Mouse (Mus musculus) thymus, postnatal 14 days (tissue): ENCODE results near the gene Csf1.
"Not testable (repeated sequence)": the region's sequence is repeated elsewhere in the genome, so short reads cannot be mapped to it uniquely, and the experiment has no call there.

Source experiments
- DNase-seq: peaks from one replicate; pipeline ENCODE4 v3.0.0; 2021

Csf1 gene

GRCm38 (mm10) chr3:107746026-107746425, 14.2 kb downstream of the Csf1 start:
- no peak for DNase-seq

DNA sequence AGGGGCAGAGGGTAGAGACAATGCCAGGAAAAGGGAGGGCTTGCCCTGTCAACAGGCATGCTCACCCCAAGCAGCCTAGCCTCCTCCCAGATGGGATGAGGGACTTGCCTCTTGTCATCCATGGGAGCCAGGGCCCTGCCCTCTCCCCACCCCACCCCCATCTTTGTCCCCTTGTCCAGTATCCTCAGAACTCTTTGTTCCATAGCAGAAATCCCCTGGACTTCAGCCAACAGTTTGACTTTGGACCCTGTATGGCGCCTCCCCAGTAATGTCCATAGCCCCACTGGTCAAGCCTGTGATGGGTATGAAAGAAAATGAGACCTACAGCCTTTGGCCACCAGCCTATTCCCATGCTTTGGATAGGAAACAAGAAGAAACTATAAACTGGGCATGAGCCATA, 16.6 kb downstream of the Csf1 start:
- no peak for DNase-seq

DNA sequence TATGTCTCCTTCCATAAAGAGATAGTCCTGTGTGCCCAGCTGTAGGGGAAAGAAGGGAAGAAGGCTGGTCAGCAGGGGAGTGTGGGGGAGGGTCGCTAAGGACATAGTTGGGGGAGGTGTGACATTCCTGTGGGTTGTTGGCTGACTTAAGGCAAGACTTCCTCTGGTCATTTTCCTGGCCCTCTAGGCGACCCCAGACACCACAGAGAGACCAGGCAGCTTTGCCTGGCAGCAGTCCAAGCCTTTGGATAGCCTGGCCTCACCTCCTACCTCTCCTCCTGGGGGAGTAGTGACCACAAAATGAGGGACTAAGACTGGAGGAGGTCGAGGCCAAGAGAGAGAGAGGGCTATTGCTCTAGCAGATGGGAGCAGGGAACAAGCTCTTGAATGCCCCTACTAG, 17.2 kb downstream of the Csf1 start:
- no peak for DNase-seq

DNA sequence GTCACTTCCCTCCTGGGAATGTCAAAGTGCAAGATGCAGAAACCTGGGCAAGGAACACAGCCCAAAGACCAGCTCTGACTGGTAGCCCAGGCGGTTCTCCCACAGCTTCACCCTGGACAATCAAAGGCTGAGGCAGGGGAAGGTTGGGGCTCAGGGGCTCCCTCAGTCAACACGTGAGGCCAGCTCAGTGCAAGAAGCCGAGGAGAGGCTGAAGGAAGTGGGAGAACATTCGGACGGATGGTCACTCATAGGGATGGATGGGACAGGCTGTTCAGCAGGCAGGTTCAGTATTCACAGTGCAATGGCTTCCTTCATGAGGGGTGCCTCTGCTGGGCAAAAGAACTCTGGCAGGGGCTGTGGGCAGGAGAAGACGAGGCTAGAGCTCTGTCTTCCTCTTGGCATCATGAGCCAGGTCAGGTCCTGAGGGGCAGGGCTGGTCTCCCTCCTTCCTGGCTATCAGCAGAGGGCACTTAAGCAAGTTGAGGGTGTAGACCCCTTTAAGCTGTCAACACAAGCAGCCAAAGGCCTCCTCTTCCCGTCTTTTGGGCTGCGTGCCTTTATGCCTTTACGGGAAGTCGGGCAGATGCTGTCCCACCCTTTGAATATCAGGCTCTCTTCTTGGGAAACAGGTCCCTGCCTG, 18.1 kb downstream of the Csf1 start:
- no peak for DNase-seq

DNA sequence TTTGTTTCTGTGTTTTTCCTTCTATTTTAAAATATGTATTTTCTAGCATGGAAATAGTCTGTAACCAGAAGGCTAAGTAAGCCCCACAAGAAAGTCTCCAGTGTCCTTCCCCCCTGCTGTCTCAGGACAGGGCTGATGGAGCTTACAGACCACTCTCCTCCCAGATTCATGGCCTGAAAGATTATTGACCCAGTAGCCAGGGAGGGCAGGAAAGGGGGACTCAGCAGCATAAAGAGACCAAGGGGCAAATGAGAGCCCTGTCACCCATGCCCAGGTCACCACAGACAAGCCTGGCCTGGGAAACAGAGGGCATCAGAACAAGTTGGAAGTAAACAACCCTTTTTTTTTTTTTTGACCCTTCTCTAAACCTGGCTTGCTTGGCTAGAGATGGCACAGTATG, 18.9 kb downstream of the Csf1 start:
- DNase-seq = no peak

DNA sequence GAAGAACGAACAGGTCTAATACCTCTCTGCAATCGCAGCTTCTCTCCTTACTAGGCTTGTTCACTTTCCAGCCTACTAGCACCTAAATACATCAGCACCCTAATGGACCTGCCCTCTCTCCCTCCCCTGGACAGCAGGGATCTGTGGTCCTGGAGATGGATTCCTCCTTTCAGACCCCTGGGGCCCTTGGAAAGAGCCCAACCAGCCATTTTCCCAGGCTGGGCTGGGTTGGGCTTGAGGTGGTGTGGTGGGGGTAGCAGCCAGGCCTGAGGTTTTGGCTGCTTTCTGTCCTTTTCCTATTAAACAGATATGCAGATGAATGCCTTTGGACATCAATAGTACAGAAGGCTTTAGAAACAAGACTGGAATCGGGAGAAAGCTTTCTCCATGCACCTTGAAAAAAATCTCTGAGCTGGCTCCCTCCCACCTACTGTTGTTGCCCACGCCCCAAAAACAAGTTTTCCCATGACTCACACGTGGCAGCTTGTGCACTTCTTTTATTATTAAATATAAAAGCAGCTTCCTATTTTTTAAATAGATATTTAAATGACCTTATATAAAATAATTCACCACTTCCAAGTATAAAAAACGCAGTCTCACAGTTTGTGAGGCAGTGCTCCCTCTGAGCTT, 19.6 kb downstream of the Csf1 start:
- no peak for DNase-seq

- no peak for DNase-seq
These were observed 20.3 kb downstream of the Csf1 start for GRCm38 (mm10) chr3:107739966-107740365.

DNA sequence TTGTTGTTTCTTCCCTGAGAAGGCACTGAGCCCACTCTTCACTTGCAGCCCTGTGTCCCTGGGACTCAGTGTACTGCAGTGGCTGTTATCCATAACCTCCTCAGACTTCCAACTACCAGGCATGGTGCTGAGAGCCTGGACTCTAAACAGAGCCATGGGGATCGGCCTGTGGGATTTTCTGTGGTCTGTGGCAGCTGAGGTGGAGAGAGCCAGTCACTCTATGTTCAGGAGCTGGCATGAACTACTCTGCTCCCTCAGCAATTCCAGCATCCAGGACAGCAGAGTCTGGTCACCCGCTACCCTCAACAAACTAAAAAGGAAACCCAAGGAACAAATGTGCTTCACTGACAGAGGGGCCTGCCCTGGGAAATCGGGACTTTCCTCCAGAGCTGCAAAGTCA, 20.8 kb downstream of the Csf1 start:
- DNase-seq = no peak

DNA sequence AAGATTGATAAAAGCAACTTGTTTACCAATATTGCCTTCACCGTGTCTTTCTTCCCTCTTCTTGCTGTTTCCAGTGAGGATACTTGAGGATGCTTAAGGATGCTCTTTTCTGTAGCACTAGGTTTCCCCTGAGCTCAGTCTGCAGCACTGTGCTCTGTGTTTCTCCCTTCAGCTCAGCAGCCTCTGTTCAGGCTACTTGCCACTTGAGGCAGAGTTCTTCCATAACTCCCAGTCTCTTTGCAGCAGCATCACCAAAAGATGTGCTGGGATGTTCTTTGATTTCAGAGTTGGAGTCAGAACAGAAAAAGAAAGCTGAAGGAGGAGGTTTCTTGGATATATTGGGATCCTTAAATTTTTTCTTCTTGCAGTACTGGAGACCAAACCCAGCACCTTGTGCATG, 21.6 kb downstream of the Csf1 start:
- no peak for DNase-seq

GRCm38 (mm10) chr3:107737609-107738190, 22.6 kb downstream of the Csf1 start:
- no peak for DNase-seq

DNA sequence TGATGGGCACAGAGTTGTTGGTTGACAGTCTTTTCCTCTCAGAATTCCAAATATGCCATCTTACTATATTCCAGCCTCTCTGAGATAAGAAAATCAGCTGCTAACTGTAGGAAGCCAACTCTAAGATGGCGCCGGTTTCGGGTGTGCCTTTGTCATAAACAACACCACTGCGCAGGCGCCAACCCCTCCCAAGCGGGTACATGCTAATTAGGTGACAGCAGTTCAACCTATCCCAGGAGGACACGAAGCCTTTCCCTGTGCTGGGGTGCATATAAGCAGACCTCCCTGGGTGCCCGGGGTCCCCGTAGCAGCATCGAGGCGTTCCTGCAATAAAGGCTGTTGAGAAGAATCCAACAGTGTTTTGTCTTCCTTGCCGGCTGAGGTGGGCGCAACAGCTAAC, 24.6 kb downstream of the Csf1 start:
- not testable (repeated sequence) for DNase-seq

GRCm38 (mm10) chr3:107733329-107733728, 26.9 kb downstream of the Csf1 start:
- DNase-seq = no peak

DNA sequence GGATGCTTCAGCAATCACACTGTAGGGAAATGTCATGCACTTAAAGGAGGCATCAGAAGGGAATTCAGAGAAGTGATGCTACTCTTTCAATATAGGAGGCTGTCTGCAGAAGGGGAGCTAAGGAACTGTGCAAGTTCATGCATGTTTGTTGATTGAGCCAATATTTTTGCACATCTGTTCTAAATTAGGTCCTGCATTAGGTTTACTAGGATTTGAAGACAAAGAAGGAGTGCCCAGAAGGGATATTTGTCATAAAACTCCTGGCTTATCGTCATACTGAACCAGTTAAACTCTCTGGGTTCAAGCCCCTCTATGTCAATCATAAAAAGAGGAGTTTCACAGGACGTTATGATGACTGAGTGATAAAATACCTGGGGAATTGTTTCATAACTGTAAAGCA, 30.0 kb downstream of the Csf1 start:
- DNase-seq = no peak

DNA sequence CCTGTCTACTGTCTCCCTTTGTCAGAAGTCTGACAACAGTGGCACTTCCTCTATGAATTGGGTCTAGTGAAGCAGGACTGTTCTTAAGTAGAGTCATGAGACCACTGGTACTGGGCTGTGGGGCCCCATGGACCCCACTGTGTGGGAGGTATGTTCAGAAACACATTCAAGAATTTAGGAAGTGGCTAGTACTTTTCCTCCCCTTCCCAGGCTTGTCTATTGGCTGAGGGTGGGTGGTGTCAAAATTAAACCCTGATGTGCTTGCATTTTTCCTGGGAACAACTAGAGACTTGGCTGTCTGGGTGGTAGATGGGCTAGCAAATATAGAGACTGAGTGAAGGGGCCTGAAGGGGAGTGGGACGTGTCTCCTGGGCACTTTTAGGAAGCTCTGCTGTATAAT, 31.8 kb downstream of the Csf1 start:
- no peak for DNase-seq

DNA sequence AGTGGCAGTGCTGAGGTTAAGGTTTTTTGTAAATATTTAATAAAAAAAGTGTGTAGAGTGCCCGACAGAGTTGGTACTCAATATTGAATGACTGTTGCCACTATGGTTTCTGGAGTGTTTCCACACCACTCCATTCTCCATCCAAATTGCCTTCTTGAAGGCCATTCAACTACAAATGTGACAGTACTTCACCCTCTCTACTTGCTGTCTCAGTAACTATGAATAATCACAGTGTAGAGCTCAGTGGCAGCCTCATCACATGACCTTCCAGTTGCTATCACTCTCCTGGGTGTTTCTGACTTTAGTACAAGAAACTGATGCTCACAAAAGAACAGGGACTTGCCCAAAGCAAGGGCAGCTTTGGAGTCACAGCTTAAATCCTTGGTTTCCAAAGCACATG, 44.3 kb downstream of the Csf1 start:
- no peak for DNase-seq

GRCm38 (mm10) chr3:107714276-107714933, 45.9 kb downstream of the Csf1 start:
- no peak for DNase-seq

DNA sequence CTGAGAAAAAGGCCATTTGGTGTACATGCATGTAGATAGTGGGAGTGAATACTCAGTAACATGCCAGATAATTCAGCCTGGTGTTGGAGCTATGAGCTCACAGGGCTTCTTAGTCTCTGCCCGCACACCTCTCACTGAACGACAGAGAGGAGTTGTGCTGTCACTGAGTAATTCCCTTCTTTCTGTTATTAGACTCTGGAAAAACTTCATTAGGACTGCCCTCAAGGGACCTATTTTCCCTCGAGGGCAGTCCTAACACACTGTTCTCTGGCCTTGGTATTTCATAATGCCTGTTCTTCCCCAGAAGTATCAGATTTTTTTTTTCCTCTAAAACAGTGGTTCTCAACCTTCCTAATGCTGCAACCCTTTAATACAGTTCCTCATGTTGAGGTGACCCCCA, 48.2 kb downstream of the Csf1 start:
- no peak for DNase-seq

GRCm38 (mm10) chr3:107709156-107709555, 51.1 kb downstream of the Csf1 start:
- no peak for DNase-seq

DNA sequence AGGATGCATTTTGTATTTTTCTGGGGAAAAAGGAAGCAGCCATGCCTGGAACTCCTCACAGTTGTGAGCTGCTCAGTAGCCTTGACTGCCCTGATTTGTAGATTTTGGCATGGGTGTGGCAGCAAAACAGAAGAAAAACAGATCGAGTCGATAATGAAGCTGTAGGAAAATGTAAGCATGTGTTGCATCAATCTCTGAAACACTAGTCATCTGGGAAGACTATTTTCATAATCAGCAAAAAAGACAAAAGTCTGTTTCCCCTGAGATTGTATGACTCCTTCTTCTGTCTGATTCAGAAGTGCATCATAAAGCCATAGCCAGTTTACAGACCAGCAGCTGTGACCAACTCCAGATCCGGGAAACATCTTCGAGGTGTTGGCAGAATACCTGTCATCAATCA, 53.0 kb downstream of the Csf1 start:
- no peak for DNase-seq

DNA sequence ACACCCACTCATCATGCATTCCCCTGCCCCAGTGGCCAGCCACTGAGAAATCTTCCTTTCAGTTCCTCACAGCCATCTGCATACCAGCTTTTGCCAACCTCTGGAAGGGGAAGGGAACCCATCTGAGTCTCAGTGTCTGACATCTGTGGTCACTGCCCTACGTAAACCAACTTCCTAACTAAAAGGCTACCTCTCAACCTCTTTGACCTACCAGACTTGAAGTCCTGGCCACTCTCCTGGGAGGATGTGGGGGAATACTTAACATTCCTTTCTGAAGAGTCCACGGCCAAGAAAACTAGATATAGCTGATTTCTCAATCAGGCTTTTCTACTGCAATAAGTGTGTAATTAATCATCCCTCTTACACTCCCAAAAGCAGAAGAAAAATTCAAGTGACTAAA, 54.1 kb downstream of the Csf1 start:
- no peak for DNase-seq

DNA sequence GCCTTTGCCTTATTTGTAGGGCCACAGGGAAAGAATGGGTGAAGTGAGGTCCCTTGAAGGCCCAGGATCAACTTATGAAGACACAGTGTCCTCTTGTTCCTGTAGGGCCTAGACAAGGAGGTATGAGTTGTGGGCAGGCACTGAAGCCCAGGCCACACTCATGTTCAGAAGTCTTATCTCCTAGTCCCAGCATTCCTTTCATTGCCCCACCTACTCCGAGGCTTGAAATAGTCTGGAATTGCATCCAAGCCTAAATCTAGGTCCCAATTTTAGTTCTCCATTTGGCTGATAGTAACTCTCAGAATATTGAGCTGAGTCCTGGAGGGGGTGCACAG, 55.9 kb downstream of the Csf1 start:
- DNase-seq = no peak

GRCm38 (mm10) chr3:107703675-107704370, 56.4 kb downstream of the Csf1 start:
- no peak for DNase-seq

DNA sequence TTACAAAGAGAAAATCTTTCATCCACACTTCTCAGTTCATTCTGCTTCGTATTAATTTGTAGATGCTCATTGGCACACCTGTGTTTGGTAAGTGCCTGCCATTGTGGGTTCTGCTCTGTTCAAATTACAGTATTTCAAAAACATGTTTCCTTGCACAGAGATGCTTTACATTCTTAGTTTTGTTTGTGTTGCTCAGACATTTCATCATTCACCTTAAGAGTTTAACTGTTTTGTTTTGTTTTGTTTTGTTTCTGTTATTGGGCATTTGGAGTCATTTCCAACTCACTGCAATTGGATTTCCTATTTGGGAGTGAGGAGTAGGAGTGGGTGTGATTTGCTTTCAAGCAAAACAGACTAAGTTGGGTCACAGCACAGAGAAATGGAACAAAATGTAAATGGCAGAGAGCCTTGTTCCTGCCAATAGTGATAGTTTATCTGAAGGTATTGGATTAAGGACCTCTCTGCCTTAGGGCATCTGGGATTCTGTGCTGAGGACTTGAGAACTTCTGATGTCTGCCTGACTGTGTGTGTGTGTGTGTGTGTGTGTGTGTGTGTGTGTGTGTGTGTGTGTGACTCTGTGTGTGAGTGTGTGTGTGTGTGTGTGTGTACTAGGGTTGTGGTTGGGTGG, 58.4 kb downstream of the Csf1 start:
- DNase-seq = no peak
